Mouse (Mus musculus): ENCODE results near the gene Xrn1. TPM values are rescaled to one million over a fixed set of nuclear protein-coding genes. Genes with fewer than 3 reads are reported as not detected.

Xrn1 gene
- total RNA-seq, 2 experiments from 2014 or later: 24.0 to 28.5 TPM

Other genes starting within 250 kb of the Xrn1 start
- gene Trpc1, start 204.4 kb upstream of the Xrn1 start, total RNA-seq (2021): 10 to 100 TPM; 41.0 to 48.0 TPM
- gene Pls1, start 109.4 kb upstream of the Xrn1 start, total RNA-seq (2021): 10 to 100 TPM in 1 of 2 experiments, 1 to 10 TPM in 1; 7.0 to 10.2 TPM
- 10 to 100 TPM in 1 of 2 experiments, 1 to 10 TPM in 1; 9.4 to 11.3 TPM for gene Atr, start 97.2 kb upstream of the Xrn1 start, total RNA-seq (2021)
- gene Gk5, start 164.6 kb downstream of the Xrn1 start, total RNA-seq (2021): 1 to 10 TPM; 4.1 to 5.1 TPM
- gene Tfdp2, start 241.5 kb downstream of the Xrn1 start, total RNA-seq (2021): 10 to 100 TPM; 32.1 to 41.6 TPM

All from layer of hippocampus, postnatal 25 days (tissue).